Mouse (Mus musculus): ENCODE measurements at regions not wholly inside any gene's neighbourhood (a gene's known extent, or its start where the extent isn't known, plus 50 kb on each side); places are given as distances from the start of the nearest gene placed in this dataset.

DNA sequence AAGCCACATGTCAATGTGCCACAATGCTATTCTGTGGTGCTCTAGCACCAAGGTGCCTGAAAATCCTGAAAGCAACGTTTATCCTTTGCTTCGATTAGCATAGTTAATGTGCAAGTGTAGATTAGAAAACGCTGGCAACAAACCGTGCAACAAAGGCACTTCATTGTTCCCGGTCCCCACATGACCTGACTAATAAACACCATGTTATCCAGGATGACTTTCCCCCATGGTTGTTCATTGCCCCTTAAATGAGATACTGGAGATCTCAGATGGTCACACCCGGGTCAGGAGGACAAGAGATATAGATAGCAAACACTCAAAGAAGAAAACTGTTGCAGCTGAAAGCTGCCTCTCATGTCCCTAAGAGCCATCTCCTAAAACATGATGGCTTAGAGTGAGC is 180.3 kb downstream of the Btg1 start:
- TF ChIP-seq CTCF (IDR thresholded peaks at IDR 0.05; ENCODE audit: low read depth, low read length): no peak
- no peak for TF ChIP-seq POLR2A (IDR thresholded peaks at IDR 0.05; ENCODE audit: insufficient read depth, low read length)
- no peak for TF ChIP-seq EP300 (IDR thresholded peaks at IDR 0.05; ENCODE audit: insufficient read depth, low read depth, low read length)
